Mouse (Mus musculus) erythroblast, embryonic 14.5 days (primary cell): ENCODE data around the gene Maea. TPM values are rescaled to one million over a fixed set of nuclear protein-coding genes. Genes with fewer than 3 reads are reported as not detected.

Experiments
- H3K27me3 ChIP-seq: 2 replicates; pipeline ENCODE4 v1.6.1; 2012; ENCODE audit warnings: inconsistent platforms; ENCODE audit not compliant: control insufficient read depth
- H3K36me3 ChIP-seq: 2 replicates; pipeline ENCODE4 v1.6.1; 2012; ENCODE audit warnings: mild to moderate bottlenecking, inconsistent platforms; ENCODE audit not compliant: control insufficient read depth
- H3K4me1 ChIP-seq: 2 replicates; pipeline ENCODE4 v1.6.1; 2012; ENCODE audit warnings: inconsistent platforms; ENCODE audit not compliant: control insufficient read depth
- H3K4me3 ChIP-seq: replicated peaks from 2 replicates; pipeline ENCODE3; 2012; ENCODE audit warnings: moderate library complexity, mild to moderate bottlenecking, inconsistent platforms
- H3K9me3 ChIP-seq: 2 replicates; pipeline ENCODE4 v1.6.1; 2012; ENCODE audit warnings: low read length, inconsistent platforms, mixed read lengths; ENCODE audit not compliant: control insufficient read depth
- GATA1 ChIP-seq: IDR thresholded peaks from 2 replicates; pipeline ENCODE4 v1.6.1; 2012; ENCODE audit warnings: low read length, inconsistent platforms, mixed read lengths
- TAL1 ChIP-seq: IDR thresholded peaks from 3 replicates; pipeline ENCODE4 v1.6.1; 2012; ENCODE audit warnings: low read length, inconsistent platforms, mixed read lengths
- polyA plus RNA-seq: library from polyadenylated mRNA; stranded (reverse); fragments of >175 nt; gene quantifications from 2 replicates; pipeline ENCODE4 v1.2.3, GENCODE M21; 2012

Maea gene
- polyA plus RNA-seq, 1 experiment = 8.7 TPM

- Histone ChIP-seq H3K36me3 (peaks cover 2% of the 10 kb centered on the region; the same call in 1 of the 2 replicates), H3K4me1 (peaks cover 10% of the 10 kb centered on the region), H3K4me3 (no peak overlapping the region), H3K27me3 (no peaks in the 10 kb centered on the region), H3K9me3 (no peaks in the 10 kb centered on the region)
- no peak for TF ChIP-seq GATA1
- no peak for TF ChIP-seq TAL1
Measured at GRCm38 (mm10) chr5:33351556-33352272, 16.4 kb downstream of the Maea start.

- Histone ChIP-seq H3K36me3 (peaks cover 2% of the 10 kb centered on the region; the same call in 1 of the 2 replicates), H3K4me1 (peaks cover 16% of the 10 kb centered on the region), H3K4me3 (no peak overlapping the region), H3K9me3 (no peaks in the 10 kb centered on the region), H3K27me3 (no peaks in the 10 kb centered on the region)
- TF ChIP-seq GATA1 (no peak), TAL1 (no peak)
Measured at GRCm38 (mm10) chr5:33352273-33352645, 16.9 kb downstream of the Maea start.

- no peaks in the 10 kb centered on the region for H3K9me3 ChIP-seq
- TF ChIP-seq TAL1 (no peak), GATA1 (no peak)
- H3K36me3 ChIP-seq = no peaks in the 10 kb centered on the region; the same call in 1 of the 2 replicates
- H3K4me3 ChIP-seq = no peak overlapping the region
- H3K4me1 ChIP-seq = peaks cover 20% of the 10 kb centered on the region
- no peaks in the 10 kb centered on the region for H3K27me3 ChIP-seq
Measured at GRCm38 (mm10) chr5:33353011-33353410, 17.7 kb downstream of the Maea start.

- TF ChIP-seq GATA1 (no peak), TAL1 (no peak)
- Histone ChIP-seq H3K4me1 (peaks cover 18% of the 10 kb centered on the region), H3K36me3 (peaks cover 43% of the 10 kb centered on the region), H3K9me3 (no peaks in the 10 kb centered on the region), H3K27me3 (no peaks in the 10 kb centered on the region), H3K4me3 (no peak overlapping the region)
Measured at GRCm38 (mm10) chr5:33357494-33357893, 22.2 kb downstream of the Maea start.

- no peaks in the 10 kb centered on the region for H3K27me3 ChIP-seq
- no peak for TF ChIP-seq TAL1
- no peak for TF ChIP-seq GATA1
- H3K4me1 ChIP-seq = peaks cover 18% of the 10 kb centered on the region
- H3K4me3 ChIP-seq = no peak overlapping the region
- peaks cover 53% of the 10 kb centered on the region for H3K36me3 ChIP-seq
- no peaks in the 10 kb centered on the region for H3K9me3 ChIP-seq
Measured at GRCm38 (mm10) chr5:33358467-33358866, 23.2 kb downstream of the Maea start.

- H3K4me1 ChIP-seq = peaks cover 3% of the 10 kb centered on the region
Measured at GRCm38 (mm10) chr5:33363263-33363662, 28.0 kb downstream of the Maea start.

GRCm38 (mm10) chr5:33368651-33369050, 33.3 kb downstream of the Maea start:
- Histone ChIP-seq H3K27me3 (no peaks in the 10 kb centered on the region), H3K36me3 (peaks cover 99% of the 10 kb centered on the region), H3K9me3 (no peaks in the 10 kb centered on the region), H3K4me3 (no peak overlapping the region), H3K4me1 (peaks cover 31% of the 10 kb centered on the region)
- no peak for TF ChIP-seq TAL1
- TF ChIP-seq GATA1 = no peak

More at GRCm38 (mm10) chr5:33363263-33363662, 28.0 kb downstream of the Maea start:
- Histone ChIP-seq H3K9me3 (no peaks in the 10 kb centered on the region), H3K4me3 (no peak overlapping the region), H3K36me3 (peaks cover 97% of the 10 kb centered on the region), H3K27me3 (no peaks in the 10 kb centered on the region)
- TF ChIP-seq GATA1 = no peak
- no peak for TF ChIP-seq TAL1

GRCm38 (mm10) chr5:33371137-33371536, 35.8 kb downstream of the Maea start:
- Histone ChIP-seq H3K9me3 (no peaks in the 10 kb centered on the region), H3K4me3 (peak overlapping the region; percentile 40), H3K4me1 (peaks cover 44% of the 10 kb centered on the region), H3K36me3 (peaks cover 86% of the 10 kb centered on the region), H3K27me3 (no peaks in the 10 kb centered on the region)
- TF ChIP-seq TAL1 (no peak), GATA1 (no peak)

GRCm38 (mm10) chr5:33371668-33372067, 36.4 kb downstream of the Maea start:
- Histone ChIP-seq H3K9me3 (no peaks in the 10 kb centered on the region), H3K4me1 (peaks cover 44% of the 10 kb centered on the region), H3K4me3 (peak overlapping the region; percentile 40), H3K27me3 (no peaks in the 10 kb centered on the region), H3K36me3 (peaks cover 81% of the 10 kb centered on the region)
- TF ChIP-seq GATA1 = no peak
- no peak for TF ChIP-seq TAL1
